Mouse (Mus musculus) MEL (cell line): ENCODE measurements around the gene Plxna4.

ENCODE experiments used
- CHD2 ChIP-seq: IDR thresholded peaks from 2 replicates; pipeline ENCODE4 v1.6.1; 2011; ENCODE audit warnings: low read length, improper control_type of control experiment
- CTCF ChIP-seq, 3 experiments: IDR thresholded peaks in 2 of 3; conservative IDR thresholded peaks in 1 of 3; 2 replicates each; pipeline ENCODE4 v1.5.1; 2011 to 2012; ENCODE audit warnings: low read length in 3 of 3, low read depth in 2 of 3, mild to moderate bottlenecking in 2 of 3, improper control_type of control experiment in 1 of 3, inconsistent platforms in 1 of 3, mixed read lengths in 1 of 3, moderate library complexity in 1 of 3; ENCODE audit not compliant: control insufficient read depth in 1 of 3, insufficient read depth in 1 of 3, poor library complexity in 1 of 3, severe bottlenecking in 1 of 3
- EP300 ChIP-seq, 2 experiments: IDR thresholded peaks; 2 replicates each; pipeline ENCODE4 v1.6.1; 2011; ENCODE audit warnings: improper control_type of control experiment in 2 of 2, low read length in 2 of 2, low read depth in 1 of 2, mild to moderate bottlenecking in 1 of 2
- JUND ChIP-seq: IDR thresholded peaks from 2 replicates; pipeline ENCODE4 v1.6.1; 2011; ENCODE audit warnings: low read depth, mild to moderate bottlenecking, improper control_type of control experiment, low read length
- MAZ ChIP-seq: IDR thresholded peaks from 2 replicates; pipeline ENCODE4 v1.6.1; 2012; ENCODE audit warnings: low read depth, mild to moderate bottlenecking, inconsistent platforms, low read length, improper control_type of control experiment
- MYB ChIP-seq: IDR thresholded peaks from 2 replicates; pipeline ENCODE4 v1.6.1; 2011; ENCODE audit warnings: mild to moderate bottlenecking, low read depth, low read length, improper control_type of control experiment
- NELFE ChIP-seq: IDR thresholded peaks from 2 replicates; pipeline ENCODE4 v1.6.1; 2011; ENCODE audit warnings: low read depth, low read length, improper control_type of control experiment
- POLR2A ChIP-seq, 2 experiments: IDR thresholded peaks; 2 replicates each; pipeline ENCODE4 v1.6.1; 2011 to 2012; ENCODE audit warnings: low read length in 2 of 2, mild to moderate bottlenecking in 2 of 2, control low read depth in 1 of 2, improper control_type of control experiment in 1 of 2, low read depth in 1 of 2, moderate library complexity in 1 of 2; ENCODE audit not compliant: control insufficient read depth in 1 of 2, insufficient read depth in 1 of 2, poor library complexity in 1 of 2
- SIN3A ChIP-seq: IDR thresholded peaks from 2 replicates; pipeline ENCODE4 v1.6.1; 2012; ENCODE audit warnings: low read length, improper control_type of control experiment, inconsistent platforms
- TAL1 ChIP-seq: IDR thresholded peaks from 2 replicates; pipeline ENCODE4 v1.6.1; 2012; ENCODE audit warnings: mild to moderate bottlenecking, inconsistent platforms, low read length, moderate library complexity, mixed read lengths
- TBP ChIP-seq: IDR thresholded peaks from 2 replicates; pipeline ENCODE4 v1.8.0; 2011; ENCODE audit warnings: low read depth, low read length, improper control_type of control experiment
- TCF12 ChIP-seq: IDR thresholded peaks from 2 replicates; pipeline ENCODE4 v1.6.1; 2014; ENCODE audit warnings: low read depth, mild to moderate bottlenecking, inconsistent platforms, low read length, improper control_type of control experiment, moderate library complexity
- USF1 ChIP-seq: IDR thresholded peaks from 2 replicates; pipeline ENCODE4 v1.6.1; 2014; ENCODE audit warnings: low read depth, mild to moderate bottlenecking, inconsistent platforms, low read length, improper control_type of control experiment, moderate library complexity
- ZNF384 ChIP-seq: IDR thresholded peaks from 2 replicates; pipeline ENCODE4 v1.6.1; 2012; ENCODE audit warnings: low read depth, mild to moderate bottlenecking, inconsistent platforms, low read length, improper control_type of control experiment

- TF ChIP-seq CTCF (IDR thresholded peaks at IDR 0.05 in 2 of 3, conservative IDR thresholded peaks at IDR 0.05 in 1 of 3; ENCODE audit: control insufficient read depth in 1 of 3, insufficient read depth in 1 of 3, low read depth in 2 of 3, low read length in 3 of 3, poor library complexity in 1 of 3, severe bottlenecking in 1 of 3) (no peak), TAL1 (no peak), NELFE (no peak), TBP (no peak), TCF12 (no peak), ZNF384 (no peak), MYB (no peak), MAZ (no peak), JUND (no peak), USF1 (no peak), CHD2 (no peak), SIN3A (no peak), EP300 (IDR thresholded peaks at IDR 0.05; ENCODE audit: low read depth in 1 of 2, low read length in 2 of 2) (no peak), POLR2A (IDR thresholded peaks at IDR 0.05; ENCODE audit: control insufficient read depth in 1 of 2, insufficient read depth in 1 of 2, low read depth in 1 of 2, low read length in 2 of 2, poor library complexity in 1 of 2) (no peak)
Measured at GRCm38 (mm10) chr6:32406316-32407095, 181.5 kb downstream of the Plxna4 start.
